Mouse (Mus musculus): ENCODE data around the gene Fgfr2. TPM values are rescaled to one million over a fixed set of nuclear protein-coding genes. Genes with fewer than 3 reads are reported as not detected.

Gene Fgfr2
- polyA plus RNA-seq, 1 experiment from 2014 or later: 93.4 TPM

DNA sequence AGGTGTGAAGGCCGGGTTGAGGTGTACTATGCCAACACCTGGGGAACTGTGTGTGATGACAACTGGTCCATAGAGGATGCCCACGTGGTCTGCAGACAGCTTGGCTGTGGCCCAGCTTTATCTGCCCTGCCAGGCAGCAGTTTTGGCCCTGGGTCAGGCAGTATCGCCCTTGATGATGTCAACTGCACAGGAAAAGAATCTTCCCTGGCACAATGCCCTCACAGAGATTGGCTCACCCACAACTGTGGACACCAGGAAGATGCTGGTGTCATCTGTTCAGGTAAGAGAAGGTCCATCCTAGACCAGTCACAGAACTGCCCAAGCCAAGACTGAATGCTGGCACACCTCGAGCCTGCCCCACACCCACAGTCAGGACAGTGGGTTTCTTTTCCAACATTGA is 1857.3 kb downstream of the Fgfr2 start:
- no peaks in the 10 kb centered on the region for H3K36me3 ChIP-seq (ENCODE audit: control insufficient read depth, insufficient read depth, low read length)
- no peak for ATAC-seq (ENCODE audit: insufficient read depth, low FRiP score)
- 63% methylated on average over 4 of the region's 4 CpGs for WGBS

DNA sequence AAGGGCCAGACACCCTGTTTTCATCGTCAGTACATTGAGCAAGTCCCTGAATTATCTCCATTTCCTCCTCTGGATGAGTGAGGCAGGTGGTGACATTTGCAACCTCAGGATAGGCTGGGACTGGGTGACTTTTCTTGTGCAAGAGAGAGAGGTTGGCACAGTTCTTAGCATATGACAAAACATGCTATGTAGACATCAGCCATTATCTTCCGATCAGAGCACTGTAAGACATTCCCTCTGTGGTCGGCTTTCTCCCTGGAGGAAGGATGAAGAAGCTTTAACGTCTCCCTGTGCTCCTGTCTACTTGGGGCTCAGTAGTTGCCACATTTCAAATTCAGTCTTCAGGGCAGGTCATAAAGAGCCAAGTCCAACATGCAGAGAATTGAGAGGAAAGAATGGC is 1858.9 kb downstream of the Fgfr2 start:
- H3K27me3 ChIP-seq (ENCODE audit: control insufficient read depth, insufficient read depth, low read length): no peaks in the 10 kb centered on the region
- no peaks in the 10 kb centered on the region for H3K4me1 ChIP-seq (ENCODE audit: control insufficient read depth, insufficient read depth, low read length)
- H3K4me3 ChIP-seq (replicated peaks; ENCODE audit: low read length): no peak overlapping the region
- ATAC-seq (ENCODE audit: insufficient read depth, low FRiP score): no peak
- 82% methylated on average over 4 of the region's 4 CpGs for WGBS
- no peak overlapping the region for H3K9ac ChIP-seq (ENCODE audit: low read length)
- no peaks in the 10 kb centered on the region for H3K36me3 ChIP-seq (ENCODE audit: control insufficient read depth, insufficient read depth, low read length)
- H3K9me3 ChIP-seq (replicated peaks; ENCODE audit: control insufficient read depth, low read length): no peaks in the 10 kb centered on the region
- H3K27ac ChIP-seq (ENCODE audit: low read length): no peak overlapping the region
- no peak overlapping the region for H3K4me2 ChIP-seq (ENCODE audit: low read depth, low read length)

More for the DNA sequence above, 1857.3 kb downstream of the Fgfr2 start:
- Histone ChIP-seq H3K27me3 (ENCODE audit: control insufficient read depth, insufficient read depth, low read length) (no peaks in the 10 kb centered on the region), H3K27ac (ENCODE audit: low read length) (no peak overlapping the region), H3K4me1 (ENCODE audit: control insufficient read depth, insufficient read depth, low read length) (no peaks in the 10 kb centered on the region), H3K9ac (ENCODE audit: low read length) (no peak overlapping the region), H3K4me3 (replicated peaks; ENCODE audit: low read length) (no peak overlapping the region), H3K4me2 (ENCODE audit: low read depth, low read length) (no peak overlapping the region), H3K9me3 (replicated peaks; ENCODE audit: control insufficient read depth, low read length) (no peaks in the 10 kb centered on the region)

DNA sequence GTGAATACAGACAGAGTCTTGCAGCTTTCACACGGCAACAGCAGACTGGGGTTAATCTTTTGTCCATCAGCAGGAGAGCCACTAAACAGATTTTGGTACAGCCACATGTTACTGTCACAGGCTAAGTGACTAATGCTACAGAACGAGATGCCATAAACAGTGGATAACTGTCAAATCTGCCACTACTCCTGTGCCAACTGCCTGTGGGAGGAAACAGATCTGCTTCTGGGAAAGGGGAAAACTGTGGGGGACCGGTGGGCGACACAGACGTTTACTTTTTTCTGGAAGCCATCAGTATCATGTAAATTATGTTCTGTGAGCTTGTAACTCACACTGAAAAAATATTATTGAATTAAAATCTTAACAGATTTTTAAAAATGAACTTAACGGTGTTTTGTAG is 1862.2 kb downstream of the Fgfr2 start:
- H3K27me3 ChIP-seq (ENCODE audit: control insufficient read depth, insufficient read depth, low read length): no peaks in the 10 kb centered on the region
- no peaks in the 10 kb centered on the region for H3K9me3 ChIP-seq (replicated peaks; ENCODE audit: control insufficient read depth, low read length)
- H3K9ac ChIP-seq (ENCODE audit: low read length): no peak overlapping the region
- H3K4me1 ChIP-seq (ENCODE audit: control insufficient read depth, insufficient read depth, low read length): no peaks in the 10 kb centered on the region
- no peak overlapping the region for H3K4me2 ChIP-seq (ENCODE audit: low read depth, low read length)
- H3K36me3 ChIP-seq (ENCODE audit: control insufficient read depth, insufficient read depth, low read length): no peaks in the 10 kb centered on the region
- 54% methylated on average over 6 of the region's 6 CpGs for WGBS
- no peak for ATAC-seq (ENCODE audit: insufficient read depth, low FRiP score)
- H3K27ac ChIP-seq (ENCODE audit: low read length): no peak overlapping the region
- H3K4me3 ChIP-seq (replicated peaks; ENCODE audit: low read length): no peak overlapping the region

DNA sequence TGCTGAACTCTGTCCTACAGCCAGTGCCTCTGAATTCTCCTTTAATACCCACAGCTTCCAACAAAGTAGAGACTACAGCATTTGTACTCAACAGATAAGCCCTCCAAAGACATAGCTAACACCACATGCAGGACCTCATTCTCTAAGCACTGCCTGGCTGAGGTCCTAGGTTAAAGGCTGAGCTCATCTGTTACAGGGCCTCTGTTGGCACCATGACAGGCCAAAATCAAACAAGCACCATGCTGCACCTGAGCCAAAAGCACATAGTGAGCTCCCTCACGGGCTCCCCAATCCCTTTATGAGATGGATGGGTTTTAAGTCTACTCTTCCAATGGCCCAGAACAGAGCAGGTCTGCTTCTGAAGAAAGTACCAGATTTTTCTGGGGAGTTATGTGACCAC is 1865.8 kb downstream of the Fgfr2 start:
- Histone ChIP-seq H3K36me3 (ENCODE audit: control insufficient read depth, insufficient read depth, low read length) (no peaks in the 10 kb centered on the region), H3K4me1 (ENCODE audit: control insufficient read depth, insufficient read depth, low read length) (no peaks in the 10 kb centered on the region), H3K9ac (ENCODE audit: low read length) (no peak overlapping the region), H3K4me3 (replicated peaks; ENCODE audit: low read length) (no peak overlapping the region), H3K27ac (ENCODE audit: low read length) (no peak overlapping the region), H3K9me3 (replicated peaks; ENCODE audit: control insufficient read depth, low read length) (no peaks in the 10 kb centered on the region), H3K4me2 (ENCODE audit: low read depth, low read length) (no peak overlapping the region), H3K27me3 (ENCODE audit: control insufficient read depth, insufficient read depth, low read length) (no peaks in the 10 kb centered on the region)
- 38% methylated on average over 1 of the region's 1 CpGs for WGBS
- ATAC-seq (ENCODE audit: insufficient read depth, low FRiP score): peak; percentile 44; the same call in 1 of the 2 replicates

DNA sequence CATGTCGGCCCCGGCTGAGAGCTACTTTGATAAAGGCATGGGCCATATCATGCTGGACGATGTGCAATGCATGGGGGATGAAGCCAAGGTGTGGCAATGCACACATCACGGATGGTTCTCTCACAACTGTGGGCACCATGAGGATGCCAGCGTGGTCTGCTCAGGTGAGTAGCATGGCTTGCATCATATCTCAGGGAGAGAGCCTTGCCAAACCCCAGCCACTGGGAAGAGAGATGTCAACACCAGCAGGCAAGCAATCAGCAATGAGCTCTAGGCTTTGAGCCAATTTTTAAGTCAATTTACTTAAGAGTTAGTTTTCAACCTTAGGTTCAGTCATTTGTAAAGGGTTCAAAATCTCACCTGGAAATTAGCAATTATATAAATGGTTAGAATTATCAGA is 1866.3 kb downstream of the Fgfr2 start:
- Histone ChIP-seq H3K4me1 (ENCODE audit: control insufficient read depth, insufficient read depth, low read length) (no peaks in the 10 kb centered on the region), H3K9me3 (replicated peaks; ENCODE audit: control insufficient read depth, low read length) (no peaks in the 10 kb centered on the region), H3K4me2 (ENCODE audit: low read depth, low read length) (no peak overlapping the region), H3K27me3 (ENCODE audit: control insufficient read depth, insufficient read depth, low read length) (no peaks in the 10 kb centered on the region), H3K9ac (ENCODE audit: low read length) (no peak overlapping the region), H3K36me3 (ENCODE audit: control insufficient read depth, insufficient read depth, low read length) (no peaks in the 10 kb centered on the region), H3K4me3 (replicated peaks; ENCODE audit: low read length) (no peak overlapping the region), H3K27ac (ENCODE audit: low read length) (no peak overlapping the region)
- peak; percentile 60; the same call in 1 of the 2 replicates for ATAC-seq (ENCODE audit: insufficient read depth, low FRiP score)
- WGBS: 85% methylated on average over 5 of the region's 5 CpGs

DNA sequence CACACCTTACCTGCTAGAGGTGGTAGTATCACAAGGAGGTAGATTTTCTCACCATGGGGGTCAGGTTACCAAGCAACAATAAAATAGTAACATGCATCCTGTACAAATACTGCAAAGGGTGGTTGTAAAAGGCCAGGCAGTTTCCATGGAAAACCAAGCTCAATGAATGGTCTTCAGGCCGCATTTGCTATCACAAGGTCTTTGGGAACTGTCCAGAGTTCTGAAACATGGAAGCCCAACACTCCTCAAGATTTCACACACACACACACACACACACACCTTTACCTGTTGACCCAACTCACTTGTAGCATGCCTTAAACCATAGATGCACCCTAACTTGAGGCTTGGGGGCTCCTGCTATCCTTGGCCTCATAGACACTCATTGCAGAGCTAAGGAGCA is 1878.2 kb downstream of the Fgfr2 start:
- Histone ChIP-seq H3K9ac (ENCODE audit: low read length) (no peak overlapping the region), H3K4me1 (ENCODE audit: control insufficient read depth, insufficient read depth, low read length) (no peaks in the 10 kb centered on the region), H3K36me3 (ENCODE audit: control insufficient read depth, insufficient read depth, low read length) (no peaks in the 10 kb centered on the region), H3K9me3 (replicated peaks; ENCODE audit: control insufficient read depth, low read length) (no peaks in the 10 kb centered on the region), H3K27me3 (ENCODE audit: control insufficient read depth, insufficient read depth, low read length) (no peaks in the 10 kb centered on the region), H3K4me3 (replicated peaks; ENCODE audit: low read length) (no peak overlapping the region), H3K27ac (ENCODE audit: low read length) (no peak overlapping the region), H3K4me2 (ENCODE audit: low read depth, low read length) (no peak overlapping the region)
- no peak for ATAC-seq (ENCODE audit: insufficient read depth, low FRiP score)
- WGBS: 8% methylated on average over 1 of the region's 1 CpGs

DNA sequence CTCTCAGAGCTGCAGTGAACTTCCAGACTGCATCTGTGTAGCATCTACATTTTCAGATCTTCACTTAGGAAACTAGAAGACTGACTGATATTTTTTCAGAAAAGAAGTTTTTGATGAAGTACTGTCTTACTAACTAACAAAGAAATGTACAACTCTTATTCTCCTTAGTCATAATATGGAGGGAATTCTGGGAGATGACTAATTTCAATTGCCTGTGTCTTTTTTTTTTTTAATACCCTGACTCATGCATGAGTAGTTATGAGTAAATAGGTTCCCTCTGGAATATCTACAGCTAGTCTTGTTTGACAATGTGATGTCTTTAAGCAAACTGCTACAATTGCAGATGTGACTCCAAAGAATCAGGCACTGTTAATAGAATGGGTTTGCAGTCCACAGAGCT is 1887.1 kb downstream of the Fgfr2 start:
- no peaks in the 10 kb centered on the region for H3K36me3 ChIP-seq (ENCODE audit: control insufficient read depth, insufficient read depth, low read length)
- no peak overlapping the region for H3K27ac ChIP-seq (ENCODE audit: low read length)
- no peak overlapping the region for H3K4me2 ChIP-seq (ENCODE audit: low read depth, low read length)
- H3K9me3 ChIP-seq (replicated peaks; ENCODE audit: control insufficient read depth, low read length): no peaks in the 10 kb centered on the region
- no peak for ATAC-seq (ENCODE audit: insufficient read depth, low FRiP score)
- no peaks in the 10 kb centered on the region for H3K27me3 ChIP-seq (ENCODE audit: control insufficient read depth, insufficient read depth, low read length)
- no peak overlapping the region for H3K4me3 ChIP-seq (replicated peaks; ENCODE audit: low read length)
- H3K4me1 ChIP-seq (ENCODE audit: control insufficient read depth, insufficient read depth, low read length): no peaks in the 10 kb centered on the region
- H3K9ac ChIP-seq (ENCODE audit: low read length): no peak overlapping the region

DNA sequence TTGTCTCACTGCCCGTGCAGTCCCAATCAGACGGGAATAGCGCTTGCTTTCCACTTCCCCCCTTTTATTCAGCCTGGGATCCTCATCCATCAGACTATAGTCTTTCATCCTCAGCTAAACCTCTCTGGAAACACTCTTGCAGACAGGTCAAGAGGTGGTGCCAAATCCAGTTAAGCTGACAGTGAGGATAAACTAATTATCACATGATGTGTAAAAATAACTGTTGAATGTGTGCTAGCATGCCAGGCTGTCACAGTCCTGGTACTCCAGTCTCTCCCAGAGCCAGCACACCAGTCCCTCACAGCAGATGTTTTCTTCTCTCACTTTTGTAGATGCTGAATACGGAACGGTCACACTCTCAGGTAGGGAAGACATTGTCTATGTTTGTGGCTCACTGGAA is 1900.1 kb downstream of the Fgfr2 start:
- Histone ChIP-seq H3K27me3 (ENCODE audit: control insufficient read depth, insufficient read depth, low read length) (no peaks in the 10 kb centered on the region), H3K4me3 (replicated peaks; ENCODE audit: low read length) (no peak overlapping the region), H3K4me1 (ENCODE audit: control insufficient read depth, insufficient read depth, low read length) (no peaks in the 10 kb centered on the region), H3K9me3 (replicated peaks; ENCODE audit: control insufficient read depth, low read length) (no peaks in the 10 kb centered on the region), H3K36me3 (ENCODE audit: control insufficient read depth, insufficient read depth, low read length) (no peaks in the 10 kb centered on the region), H3K4me2 (ENCODE audit: low read depth, low read length) (no peak overlapping the region), H3K9ac (ENCODE audit: low read length) (no peak overlapping the region), H3K27ac (ENCODE audit: low read length) (no peak overlapping the region)
- 57% methylated on average over 5 of the region's 5 CpGs for WGBS
- no peak for ATAC-seq (ENCODE audit: insufficient read depth, low FRiP score)

DNA sequence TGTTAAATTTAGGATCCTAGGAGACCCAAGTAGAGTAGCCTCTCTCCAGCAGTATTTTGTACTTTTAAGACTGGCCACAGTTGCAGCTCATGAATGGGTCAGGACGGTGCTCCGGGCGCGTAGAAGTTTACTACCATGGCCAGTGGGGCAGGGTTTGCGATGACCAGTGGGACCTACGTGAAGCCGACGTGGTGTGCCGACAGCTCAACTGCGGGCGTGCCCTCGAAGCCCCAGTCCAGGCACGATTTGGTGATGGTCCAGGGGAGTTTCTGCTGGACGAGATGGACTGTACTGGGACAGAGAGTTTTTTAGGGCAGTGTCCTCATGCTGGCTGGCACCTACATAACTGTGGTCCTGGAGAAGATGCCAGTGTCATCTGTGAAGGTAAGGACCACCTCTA is 1935.2 kb downstream of the Fgfr2 start:
- Histone ChIP-seq H3K9me3 (replicated peaks; ENCODE audit: control insufficient read depth, low read length) (no peaks in the 10 kb centered on the region), H3K36me3 (ENCODE audit: control insufficient read depth, insufficient read depth, low read length) (no peaks in the 10 kb centered on the region), H3K27ac (ENCODE audit: low read length) (no peak overlapping the region), H3K27me3 (ENCODE audit: control insufficient read depth, insufficient read depth, low read length) (no peaks in the 10 kb centered on the region), H3K4me2 (ENCODE audit: low read depth, low read length) (no peak overlapping the region), H3K4me3 (replicated peaks; ENCODE audit: low read length) (no peak overlapping the region), H3K9ac (ENCODE audit: low read length) (no peak overlapping the region), H3K4me1 (ENCODE audit: control insufficient read depth, insufficient read depth, low read length) (no peaks in the 10 kb centered on the region)
- no peak for ATAC-seq (ENCODE audit: insufficient read depth, low FRiP score)
- 89% methylated on average over 14 of the region's 14 CpGs for WGBS

DNA sequence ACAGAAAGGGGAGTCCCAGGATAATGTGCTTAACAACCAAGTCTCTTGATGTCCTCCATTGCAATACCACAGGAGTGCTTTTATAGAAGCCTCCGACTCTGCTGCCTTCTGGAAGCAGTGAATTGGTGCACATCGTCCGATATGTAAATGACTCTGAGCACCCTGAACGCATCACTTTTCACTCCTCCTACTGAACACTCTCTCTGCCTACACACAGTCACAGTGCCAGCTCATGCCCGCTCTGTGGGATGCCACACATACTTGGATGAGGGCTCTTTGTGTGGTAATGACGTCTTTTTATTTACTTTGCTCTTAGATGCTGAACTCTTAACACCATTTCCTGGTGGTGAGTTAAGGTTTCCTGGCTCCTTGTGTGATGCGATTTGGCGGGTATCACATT is 1936.1 kb downstream of the Fgfr2 start:
- no peak for ATAC-seq (ENCODE audit: insufficient read depth, low FRiP score)
- Histone ChIP-seq H3K9ac (ENCODE audit: low read length) (no peak overlapping the region), H3K4me1 (ENCODE audit: control insufficient read depth, insufficient read depth, low read length) (no peaks in the 10 kb centered on the region), H3K4me2 (ENCODE audit: low read depth, low read length) (no peak overlapping the region), H3K9me3 (replicated peaks; ENCODE audit: control insufficient read depth, low read length) (no peaks in the 10 kb centered on the region), H3K4me3 (replicated peaks; ENCODE audit: low read length) (no peak overlapping the region), H3K27ac (ENCODE audit: low read length) (no peak overlapping the region), H3K27me3 (ENCODE audit: control insufficient read depth, insufficient read depth, low read length) (no peaks in the 10 kb centered on the region), H3K36me3 (ENCODE audit: control insufficient read depth, insufficient read depth, low read length) (no peaks in the 10 kb centered on the region)
- WGBS: 64% methylated on average over 8 of the region's 8 CpGs

All from stomach, embryonic 16.5 days (tissue).